Mouse (Mus musculus): ENCODE data around the gene Unc5c.

DNA sequence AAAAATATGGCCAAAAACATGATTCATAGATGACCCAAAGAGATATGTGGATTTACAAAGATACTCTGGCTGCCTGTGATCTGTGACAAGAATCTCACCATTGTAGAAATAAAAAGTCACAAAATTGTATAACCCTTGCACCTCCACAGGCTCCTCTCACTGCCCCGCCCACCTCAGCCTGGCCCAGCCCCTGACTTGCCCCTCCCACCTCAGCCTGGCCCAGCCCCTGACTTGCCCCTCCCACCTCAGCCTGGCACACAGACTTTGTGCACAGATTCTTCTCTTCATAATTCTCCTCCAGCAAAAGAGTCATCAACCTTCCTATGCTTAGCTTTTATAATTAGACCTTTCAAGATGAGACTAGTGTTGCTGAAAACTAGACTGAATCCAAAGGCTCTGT, 327.1 kb downstream of the Unc5c start:
- no peak for TF ChIP-seq POLR2A (IDR thresholded peaks at IDR 0.05; ENCODE audit: low read depth, low read length)
- TF ChIP-seq CTCF (conservative IDR thresholded peaks at IDR 0.05 in 1 of 2, IDR thresholded peaks at IDR 0.05 in 1 of 2; ENCODE audit: low read depth in 2 of 2, low read length in 2 of 2) = no peak
- no peak for TF ChIP-seq HCFC1 (IDR thresholded peaks at IDR 0.05; ENCODE audit: low read depth, low read length)
- no peak for TF ChIP-seq MXI1 (IDR thresholded peaks at IDR 0.05; ENCODE audit: low read depth, low read length)
- TF ChIP-seq CHD2 (IDR thresholded peaks at IDR 0.05; ENCODE audit: low read length) = no peak

All from CH12.LX (cell line).